In genomic region chr17:21909039-21909438, GRCm38 (mm10) we compare ENCODE assay signal across 8 mouse cellular contexts. TPM values are rescaled to one million over a fixed set of nuclear protein-coding genes. Genes with fewer than 3 reads are reported as not detected.
DNase-seq lines count a peak whose midpoint lies in the region; ATAC-seq and TF ChIP-seq lines count a peak whose summit lies in the region.

No protein-coding gene starts in this region.

- no peak for TF ChIP-seq EP300 in heart, adult 2 months (IDR thresholded peaks at IDR 0.05; ENCODE audit: insufficient read depth, low read depth, low read length)

- no peak for TF ChIP-seq CTCF in heart, adult 2 months (IDR thresholded peaks at IDR 0.05)

- no peaks in the 10 kb centered on the region for H3K79me2 ChIP-seq in heart, adult 2 months (replicated peaks; ENCODE audit: control insufficient read depth, insufficient read depth, low read length)

- ATAC-seq in intestine, embryonic 15.5 days: peak; percentile 75
- ATAC-seq in midbrain, embryonic 16.5 days: peak; percentile 81

- WGBS in heart, adult 2 months: 9% methylated on average over 3 of the region's 3 CpGs
- WGBS in intestine, embryonic 15.5 days: 5% methylated on average over 3 of the region's 3 CpGs
- WGBS in midbrain, embryonic 16.5 days: 2% methylated on average over 3 of the region's 3 CpGs

- intact Hi-C loops in heart, adult 2 months (cut with DNase I): no loop called here
- intact Hi-C loops in heart, postnatal 25 days (cut with DNase I): no loop called here
- intact Hi-C loops in gastrocnemius, postnatal 36 days (cut with DNase I): no loop called here

- H3K4me2 ChIP-seq in intestine, embryonic 15.5 days (replicated peaks): peak overlapping the region; percentile 74
- peak overlapping the region; percentile 88 for H3K4me2 ChIP-seq in midbrain, embryonic 16.5 days (ENCODE audit: low read length)

- no peak for DNase-seq in heart, adult 2 months
- DNase-seq in heart, postnatal 25 days (ENCODE audit: low spot score): no peak
- peak; percentile 15 for DNase-seq in thymus, postnatal 4 days
- DNase-seq in thymus, postnatal 10 days (ENCODE audit: low spot score in 2 of 2): no peak
- no peak for DNase-seq in embryo, embryonic 9.5 days (ENCODE audit: extremely low spot score)
- no peak for DNase-seq in gastrocnemius, postnatal 36 days

- H3K4me3 ChIP-seq in heart, adult 2 months: peak overlapping the region; percentile 55
- H3K4me3 ChIP-seq in intestine, embryonic 15.5 days (replicated peaks): peak overlapping the region; percentile 66
- peak overlapping the region; percentile 76 for H3K4me3 ChIP-seq in midbrain, embryonic 16.5 days (ENCODE audit: low read depth, low read length)

- no peaks in the 10 kb centered on the region for H3K9me3 ChIP-seq in intestine, embryonic 15.5 days
- H3K9me3 ChIP-seq in midbrain, embryonic 16.5 days (replicated peaks; ENCODE audit: control insufficient read depth, low read length, poor library complexity, severe bottlenecking): no peaks in the 10 kb centered on the region

- H3K9ac ChIP-seq in heart, adult 2 months (ENCODE audit: low read depth, low read length): peak overlapping the region; percentile 74
- H3K9ac ChIP-seq in intestine, embryonic 15.5 days: peak overlapping the region; percentile 81
- peak overlapping the region; percentile 85 for H3K9ac ChIP-seq in midbrain, embryonic 16.5 days (ENCODE audit: low read depth, low read length)

- H3K27me3 ChIP-seq in heart, adult 2 months (ENCODE audit: control insufficient read depth, insufficient read depth, low read length): no peaks in the 10 kb centered on the region
- H3K27me3 ChIP-seq in intestine, embryonic 15.5 days (replicated peaks): no peaks in the 10 kb centered on the region
- no peaks in the 10 kb centered on the region for H3K27me3 ChIP-seq in midbrain, embryonic 16.5 days (ENCODE audit: control insufficient read depth, insufficient read depth, low read depth, low read length)

- H3K36me3 ChIP-seq in heart, adult 2 months (ENCODE audit: control insufficient read depth, insufficient read depth, low read length): no peaks in the 10 kb centered on the region
- no peaks in the 10 kb centered on the region for H3K36me3 ChIP-seq in intestine, embryonic 15.5 days
- H3K36me3 ChIP-seq in midbrain, embryonic 16.5 days (ENCODE audit: control insufficient read depth, insufficient read depth, low read length): no peaks in the 10 kb centered on the region

- H3K27ac ChIP-seq in heart, adult 2 months: peak overlapping the region; percentile 7; the same call in 1 of the 2 replicates
- H3K27ac ChIP-seq in intestine, embryonic 15.5 days: no peak overlapping the region
- H3K27ac ChIP-seq in midbrain, embryonic 16.5 days (ENCODE audit: low read length): peak overlapping the region; percentile 71; the same call in 1 of the 2 replicates

- no peaks in the 10 kb centered on the region for H3K4me1 ChIP-seq in heart, adult 2 months (ENCODE audit: control insufficient read depth, insufficient read depth, low read length)
- H3K4me1 ChIP-seq in intestine, embryonic 15.5 days (replicated peaks): no peaks in the 10 kb centered on the region
- peaks cover 6% of the 10 kb centered on the region; the same call in 1 of the 2 replicates for H3K4me1 ChIP-seq in midbrain, embryonic 16.5 days (ENCODE audit: control insufficient read depth, insufficient read depth, low read length)

- no peak for TF ChIP-seq POLR2A in heart, adult 2 months (IDR thresholded peaks at IDR 0.05; ENCODE audit: insufficient read depth, low read depth, low read length)

RNA-seq across cellular contexts. Expression of gene Zfp995, which starts 0.7 kb away (rescaled TPM):
- total RNA-seq in heart, adult 2 months (2021): under 1 TPM; 0.39 to 0.60 TPM
- polyA plus RNA-seq in heart, adult 2 months (2012; rRNA removed): 0.20 and 0.47 TPM in 2 replicates
- 1 to 10 TPM; 1.3 to 1.7 TPM for total RNA-seq in heart, postnatal 25 days (2021)
- 8.8 and 9.5 TPM in 2 replicates for polyA plus RNA-seq in intestine, embryonic 15.5 days (2015; fragmentation: Nextera tagmentation; extraction: Ambion mirVana)
- 9.4 and 9.6 TPM in 2 replicates for polyA plus RNA-seq in midbrain, embryonic 16.5 days (2015; fragmentation: Nextera tagmentation; extraction: Ambion mirVana)
- 1 to 10 TPM in 1 of 2 experiments, under 1 TPM in 1; 0.87 to 1.0 TPM for total RNA-seq in gastrocnemius, postnatal 36 days (2021)

RNA-seq across cellular contexts. Expression of gene Zfp942, which starts 53.2 kb away (rescaled TPM):
- 1 to 10 TPM; 5.8 to 6.2 TPM for total RNA-seq in heart, adult 2 months (2021)
- 1.2 and 2.8 TPM in 2 replicates for polyA plus RNA-seq in heart, adult 2 months (2012; rRNA removed)
- total RNA-seq in heart, postnatal 25 days (2021): 1 to 10 TPM; 5.4 to 6.9 TPM
- 20.8 and 22.9 TPM in 2 replicates for polyA plus RNA-seq in intestine, embryonic 15.5 days (2015; fragmentation: Nextera tagmentation; extraction: Ambion mirVana)
- polyA plus RNA-seq in midbrain, embryonic 16.5 days (2015; fragmentation: Nextera tagmentation; extraction: Ambion mirVana): 21.4 and 22.9 TPM in 2 replicates
- total RNA-seq in gastrocnemius, postnatal 36 days (2021): 1 to 10 TPM; 5.1 to 6.0 TPM

RNA-seq across cellular contexts. Expression of gene Zfp943, which starts 53.3 kb away (rescaled TPM):
- 10 to 100 TPM; 19.7 to 21.5 TPM for total RNA-seq in heart, adult 2 months (2021)
- polyA plus RNA-seq in heart, adult 2 months (2012; rRNA removed): 5.7 and 8.5 TPM in 2 replicates
- 10 to 100 TPM; 17.8 to 19.1 TPM for total RNA-seq in heart, postnatal 25 days (2021)
- polyA plus RNA-seq in intestine, embryonic 15.5 days (2015; fragmentation: Nextera tagmentation; extraction: Ambion mirVana): 14.4 and 16.8 TPM in 2 replicates
- polyA plus RNA-seq in midbrain, embryonic 16.5 days (2015; fragmentation: Nextera tagmentation; extraction: Ambion mirVana): 19.5 and 20.0 TPM in 2 replicates
- 10 to 100 TPM; 15.3 to 20.8 TPM for total RNA-seq in gastrocnemius, postnatal 36 days (2021)
